Mouse (Mus musculus) Muller cell, postnatal 12 days (primary cell): ENCODE results near the gene Pdcd1lg2.

ENCODE experiments used
- DNase-seq: peaks from one replicate; pipeline ENCODE4 v3.0.0-alpha.2; 2015; ENCODE audit errors: inconsistent ontology term

Gene Pdcd1lg2

DNA sequence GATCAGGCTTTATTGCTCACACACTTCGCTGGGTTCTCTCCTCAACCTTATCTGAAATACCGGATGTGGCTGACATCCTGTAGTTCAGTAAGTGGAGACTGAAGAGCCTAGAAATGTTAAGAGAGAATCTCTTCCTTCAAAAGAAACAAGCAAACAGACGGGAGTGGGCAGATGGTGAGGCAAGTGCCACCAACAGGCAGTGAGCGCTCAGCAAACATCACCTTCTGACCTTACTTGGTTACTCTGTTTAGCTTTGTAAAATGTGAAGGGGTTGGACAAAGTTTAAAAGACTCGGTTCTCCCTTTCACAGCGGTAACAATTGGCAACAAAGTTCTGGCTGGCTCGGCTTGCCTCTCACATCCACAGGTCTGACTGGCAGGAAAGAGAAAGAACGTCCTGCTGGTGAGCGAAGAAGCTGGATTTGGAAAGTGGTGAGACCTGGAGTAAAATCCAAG, 8.0 kb downstream of the Pdcd1lg2 start:
- DNase-seq, result no peak

GRCm38 (mm10) chr19:29419506-29419905, 8.8 kb downstream of the Pdcd1lg2 start:
- no peak for DNase-seq

GRCm38 (mm10) chr19:29419946-29420345, 9.2 kb downstream of the Pdcd1lg2 start:
- no peak for DNase-seq

DNA sequence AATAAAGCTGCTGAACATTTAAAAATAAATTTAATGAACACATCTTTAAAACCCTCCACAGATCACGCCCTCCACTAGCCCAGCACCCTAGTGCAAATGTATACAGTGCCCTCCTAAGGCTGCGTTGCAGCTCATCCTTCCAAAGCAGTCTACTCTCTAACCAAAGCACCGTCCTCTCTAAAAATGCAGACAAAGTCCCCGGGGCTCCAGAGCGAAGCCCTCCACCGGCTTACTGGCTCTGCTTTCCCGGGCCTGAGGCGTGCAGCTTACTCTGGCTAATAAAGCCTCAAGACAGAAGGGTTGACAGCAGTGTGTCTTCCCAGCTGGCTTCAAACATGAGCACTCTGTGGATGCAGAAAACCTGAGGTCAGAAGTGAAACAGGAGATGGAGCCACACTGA, 9.7 kb downstream of the Pdcd1lg2 start:
- DNase-seq, result no peak

GRCm38 (mm10) chr19:29422013-29422645, 11.4 kb downstream of the Pdcd1lg2 start:
- DNase-seq, result no peak

- DNase-seq, result no peak
Measured at GRCm38 (mm10) chr19:29422796-29423195, 12.1 kb downstream of the Pdcd1lg2 start.

DNA sequence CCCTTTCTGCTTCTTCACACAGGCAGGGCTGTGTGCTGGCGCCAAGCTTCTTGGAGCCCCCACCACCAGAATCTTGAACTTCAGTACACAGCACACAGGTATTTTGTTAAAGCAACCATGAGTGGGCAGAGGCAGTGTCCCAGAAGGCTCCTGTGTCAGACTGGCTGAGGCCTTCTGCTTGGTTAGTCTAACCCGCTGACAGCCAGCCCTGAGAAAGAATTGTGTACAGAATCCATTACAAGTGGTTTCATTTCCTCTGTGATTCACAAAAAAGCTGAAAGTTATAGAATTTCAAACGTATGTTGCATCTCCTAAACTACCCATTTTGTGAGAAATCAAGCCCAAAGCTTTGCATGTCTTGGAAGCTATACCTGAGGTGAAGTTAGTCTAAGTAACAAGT, 19.8 kb downstream of the Pdcd1lg2 start:
- no peak for DNase-seq

DNA sequence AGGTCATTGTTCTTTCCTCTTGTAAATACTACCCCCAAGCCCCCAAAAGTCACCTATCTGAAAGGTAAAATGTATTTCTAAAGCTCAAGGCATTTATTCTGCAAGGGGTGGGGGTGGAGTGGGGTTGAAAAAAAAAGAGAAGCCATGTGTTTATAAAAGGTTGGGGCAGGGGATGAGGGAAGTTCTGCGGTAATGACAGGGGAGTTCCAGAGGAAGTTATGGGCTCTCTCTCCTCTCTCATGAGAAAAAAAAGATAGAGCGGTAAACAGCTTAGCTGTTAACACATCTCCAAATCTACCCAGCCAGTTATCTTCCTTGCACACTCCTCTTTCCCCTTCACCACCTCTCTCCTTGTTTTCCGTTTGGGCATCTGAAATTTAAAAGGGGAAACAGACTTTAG, 20.2 kb downstream of the Pdcd1lg2 start:
- no peak for DNase-seq

- no peak for DNase-seq
Measured at GRCm38 (mm10) chr19:29436793-29437479, 26.2 kb downstream of the Pdcd1lg2 start.

DNA sequence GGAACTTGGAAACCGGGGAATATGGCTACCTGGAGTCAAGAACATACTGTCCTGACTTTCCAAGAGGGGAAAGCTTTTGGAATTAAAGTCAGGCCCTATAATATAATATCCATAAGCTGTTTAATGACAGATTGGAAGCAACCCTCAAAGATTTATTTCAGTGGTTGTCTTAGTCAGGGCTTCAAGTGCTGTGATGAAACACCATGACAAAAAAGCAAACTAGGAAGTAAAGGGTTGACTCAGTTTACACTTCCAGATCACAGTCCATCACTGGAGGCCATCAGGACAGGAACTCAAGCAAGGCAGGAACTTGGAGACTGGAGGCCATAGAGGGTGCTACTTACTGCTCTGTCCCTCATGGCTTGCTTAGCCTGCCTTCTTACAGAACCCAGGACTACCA, 27.1 kb downstream of the Pdcd1lg2 start:
- DNase-seq, result no peak

- DNase-seq, result no peak
Measured at GRCm38 (mm10) chr19:29439242-29439641, 28.5 kb downstream of the Pdcd1lg2 start.

GRCm38 (mm10) chr19:29442492-29442891, 31.8 kb downstream of the Pdcd1lg2 start:
- DNase-seq, result no peak

DNA sequence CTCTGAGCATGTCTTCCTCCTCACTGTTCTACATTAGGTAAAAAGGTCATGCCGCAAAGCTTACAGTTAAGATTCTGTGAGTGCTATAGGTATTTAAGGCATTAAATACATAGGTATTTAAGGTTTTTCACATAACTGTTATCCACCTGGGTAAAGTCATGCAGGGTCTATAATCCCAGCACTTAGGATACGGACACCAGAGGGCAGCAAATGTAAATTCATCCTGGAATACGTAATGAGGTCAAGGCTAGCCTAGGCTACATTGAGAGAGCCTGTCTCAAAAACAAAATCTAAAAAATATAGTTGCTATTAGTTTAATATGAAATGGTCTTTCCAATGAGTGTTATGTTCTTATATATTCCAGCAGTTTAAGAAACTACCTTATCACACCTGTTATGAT, 33.6 kb downstream of the Pdcd1lg2 start:
- no peak for DNase-seq

DNA sequence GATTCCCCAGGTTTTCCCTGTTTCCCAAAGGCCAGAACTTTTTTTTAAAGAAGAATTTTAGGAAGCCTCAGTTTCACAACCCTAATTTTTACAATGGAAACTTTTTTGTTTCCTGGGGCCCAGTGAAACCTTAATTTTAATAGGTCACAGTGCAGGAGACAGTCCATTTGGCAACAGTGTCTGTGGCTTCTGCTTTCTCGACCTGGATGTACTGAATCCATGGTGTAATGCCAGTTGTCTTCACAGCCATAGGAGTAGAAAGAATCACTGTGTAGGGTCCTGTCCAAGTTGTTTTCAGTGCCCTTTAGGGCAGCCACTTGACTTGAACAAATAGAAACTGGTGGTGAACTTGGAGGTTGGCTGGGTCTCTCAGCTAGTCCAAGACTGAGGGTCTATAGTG, 37.7 kb downstream of the Pdcd1lg2 start:
- no peak for DNase-seq

DNA sequence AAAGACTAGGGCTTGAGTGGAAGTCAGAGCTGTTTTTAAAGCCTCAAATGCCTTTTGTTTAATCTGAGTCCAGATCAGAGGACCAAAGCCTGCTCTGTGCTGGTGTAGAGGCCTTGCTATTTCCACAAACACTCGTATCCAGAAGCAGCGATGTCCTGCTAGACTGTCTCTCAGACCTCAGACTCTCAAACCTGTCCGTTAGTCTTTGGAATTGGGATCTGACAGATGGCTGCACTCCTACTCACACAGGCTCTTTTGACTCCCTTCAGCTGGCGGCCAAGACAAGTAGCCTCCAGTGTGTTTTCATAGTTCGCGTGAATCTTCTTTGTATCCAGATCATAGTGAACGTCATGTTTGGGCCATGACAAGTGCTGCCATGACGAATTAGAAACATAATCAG, 39.7 kb downstream of the Pdcd1lg2 start:
- no peak for DNase-seq

DNA sequence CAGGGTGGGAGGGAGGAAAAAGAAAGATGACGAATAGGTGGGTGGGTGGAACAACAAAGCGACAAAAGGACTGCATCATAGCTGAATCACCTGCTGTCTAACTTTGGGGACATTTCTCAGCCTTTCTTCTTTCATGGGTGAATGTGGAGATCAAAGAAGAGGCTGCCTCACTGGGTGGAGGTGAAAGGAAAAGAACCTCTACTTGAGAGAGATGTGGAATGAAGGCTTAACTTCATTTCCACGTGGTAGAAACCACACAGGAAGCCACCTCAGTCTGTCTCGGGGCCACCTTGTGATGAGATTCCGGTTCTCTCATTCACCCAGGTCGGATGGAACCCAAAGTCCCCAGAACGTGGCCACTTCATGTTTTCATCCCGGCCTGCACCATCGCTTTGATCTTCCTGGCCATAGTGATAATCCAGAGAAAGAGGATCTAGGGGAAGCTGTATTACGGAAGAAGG, 43.5 kb downstream of the Pdcd1lg2 start:
- no peak for DNase-seq

- DNase-seq, result no peak
Measured at GRCm38 (mm10) chr19:29455156-29455555, 44.4 kb downstream of the Pdcd1lg2 start.

DNA sequence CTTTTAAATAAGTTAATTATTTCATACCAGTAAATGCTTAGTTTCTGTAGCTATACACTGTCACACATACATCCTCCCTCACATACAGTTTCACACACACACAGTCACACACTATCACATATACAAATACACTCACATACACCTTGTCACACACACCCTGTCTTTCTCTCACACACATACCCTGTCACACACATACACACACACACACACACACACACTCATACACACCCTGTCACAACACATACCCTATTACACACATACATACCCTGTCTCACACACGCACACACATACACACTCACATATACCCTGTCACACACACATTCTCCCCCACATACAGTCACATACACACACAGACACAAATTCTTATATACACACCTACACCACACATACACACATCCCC, 47.3 kb downstream of the Pdcd1lg2 start:
- DNase-seq, result no peak

GRCm38 (mm10) chr19:29462462-29462861, 51.7 kb downstream of the Pdcd1lg2 start:
- DNase-seq, result no peak

- DNase-seq, result no peak
Measured at GRCm38 (mm10) chr19:29463645-29464395, 53.1 kb downstream of the Pdcd1lg2 start.

- DNase-seq, result no peak
Measured at GRCm38 (mm10) chr19:29466819-29467218, 56.1 kb downstream of the Pdcd1lg2 start.

DNA sequence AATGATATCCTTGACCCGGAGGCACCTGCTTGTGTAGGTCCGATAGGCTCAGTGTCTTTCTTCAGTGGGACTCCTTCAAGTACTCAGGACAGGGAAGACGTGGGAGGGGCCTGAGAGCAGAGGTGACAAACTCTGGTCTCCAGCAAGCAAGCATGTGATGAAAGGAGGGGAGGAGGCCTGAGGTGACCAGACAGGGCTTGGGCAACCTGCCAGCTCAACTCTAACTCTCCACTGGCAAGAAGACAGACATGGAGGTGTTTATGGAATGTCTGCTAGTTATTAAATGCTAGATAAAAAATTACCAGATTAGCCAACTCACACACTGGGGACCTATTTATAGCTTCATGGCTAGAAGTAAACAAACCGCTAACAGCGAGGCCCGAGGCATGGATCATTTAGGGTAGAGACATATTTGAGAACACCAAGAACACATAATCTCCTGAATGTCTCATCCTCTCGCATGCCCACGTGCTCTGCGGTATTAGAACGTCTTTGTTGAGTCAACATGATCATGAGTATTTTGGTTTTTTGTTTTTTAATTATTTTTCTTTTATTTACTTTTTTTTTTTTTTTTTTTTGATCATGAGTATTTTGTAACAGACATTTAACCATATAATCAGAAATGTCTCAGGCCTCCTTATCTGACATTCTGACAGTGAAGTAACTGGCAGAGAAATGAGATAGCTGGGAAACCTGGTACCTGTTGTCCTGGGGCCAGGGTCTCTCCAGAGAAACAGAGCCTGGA, 58.4 kb downstream of the Pdcd1lg2 start:
- peak; percentile 56 for DNase-seq
